Mouse (Mus musculus): ENCODE data around the gene Bmt2. TPM values are rescaled to one million over a fixed set of nuclear protein-coding genes. Genes with fewer than 3 reads are reported as not detected.

Gene Bmt2
- polyA plus RNA-seq (2012; rRNA removed), result 12.5 and 13.2 TPM in 2 replicates
- polyA plus RNA-seq (2014; fragmentation: Nextera tagmentation; extraction: Ambion mirVana), result 18.6 and 20.5 TPM in 2 replicates

- Histone ChIP-seq H3K27me3 (ENCODE audit: control insufficient read depth, insufficient read depth, low read length) (no peaks in the 10 kb centered on the region), H3K9ac (ENCODE audit: low read depth, low read length, severe bottlenecking) (peak within 1 kb of the TSS; percentile 92), H3K4me1 (ENCODE audit: control insufficient read depth, insufficient read depth, low read length) (peaks cover 6% of the 10 kb centered on the region; the same call in 1 of the 2 replicates), H3K4me3 (replicated peaks; ENCODE audit: low read length) (peak within 1 kb of the TSS; percentile 92), H3K4me2 (replicated peaks; ENCODE audit: low read depth, low read length, severe bottlenecking) (peak within 1 kb of the TSS; percentile 81), H3K36me3 (ENCODE audit: control insufficient read depth, insufficient read depth, low read length) (no peaks in the 10 kb centered on the region), H3K9me3 (ENCODE audit: control insufficient read depth, low read length) (no peaks in the 10 kb centered on the region), H3K27ac (replicated peaks; ENCODE audit: low read depth, low read length) (peak within 1 kb of the TSS; percentile 94)
- DNase-seq (ENCODE audit: low spot score) (peak; percentile 99), ATAC-seq (ENCODE audit: low FRiP score, low read depth) (peak; percentile 99)
- TF ChIP-seq POLR2A (IDR thresholded peaks at IDR 0.05; ENCODE audit: borderline replicate concordance, extremely low read depth, insufficient read depth, insufficient read length), result 0 out of 2 replicates have a peak, but pooled peaks have one; percentile 23
- 1% methylated on average over 30 of the region's 37 CpGs for WGBS
These were observed at the start of gene Bmt2 for GRCm38 (mm10) chr6:13677818-13678282. Bmt2 (minus strand) TSS chr6:13677966.

GRCm38 (mm10) chr6:13722166-13722565 lies 44.4 kb upstream of the Bmt2 start:
- no peaks in the 10 kb centered on the region for H3K27me3 ChIP-seq (ENCODE audit: control insufficient read depth, insufficient read depth, low read length)
- no peak overlapping the region for H3K27ac ChIP-seq (replicated peaks; ENCODE audit: low read depth, low read length)
- no peaks in the 10 kb centered on the region for H3K9me3 ChIP-seq (ENCODE audit: control insufficient read depth, low read length)
- ATAC-seq (ENCODE audit: low FRiP score, low read depth), result no peak
- no peak for DNase-seq (ENCODE audit: low spot score)
- no peak for TF ChIP-seq POLR2A (IDR thresholded peaks at IDR 0.05; ENCODE audit: borderline replicate concordance, extremely low read depth, insufficient read depth, insufficient read length)
- no peak overlapping the region for H3K9ac ChIP-seq (ENCODE audit: low read depth, low read length, severe bottlenecking)
- no peaks in the 10 kb centered on the region for H3K4me1 ChIP-seq (ENCODE audit: control insufficient read depth, insufficient read depth, low read length)
- H3K36me3 ChIP-seq (ENCODE audit: control insufficient read depth, insufficient read depth, low read length), result no peaks in the 10 kb centered on the region
- 90% methylated on average over 3 of the region's 3 CpGs for WGBS
- H3K4me3 ChIP-seq (replicated peaks; ENCODE audit: low read length), result no peak overlapping the region
- H3K4me2 ChIP-seq (replicated peaks; ENCODE audit: low read depth, low read length, severe bottlenecking), result no peak overlapping the region

- Histone ChIP-seq H3K4me1 (ENCODE audit: control insufficient read depth, insufficient read depth, low read length) (no peaks in the 10 kb centered on the region), H3K9me3 (ENCODE audit: control insufficient read depth, low read length) (no peaks in the 10 kb centered on the region), H3K36me3 (ENCODE audit: control insufficient read depth, insufficient read depth, low read length) (no peaks in the 10 kb centered on the region), H3K9ac (ENCODE audit: low read depth, low read length, severe bottlenecking) (no peak overlapping the region), H3K4me2 (replicated peaks; ENCODE audit: low read depth, low read length, severe bottlenecking) (no peak overlapping the region), H3K4me3 (replicated peaks; ENCODE audit: low read length) (no peak overlapping the region), H3K27ac (replicated peaks; ENCODE audit: low read depth, low read length) (no peak overlapping the region), H3K27me3 (ENCODE audit: control insufficient read depth, insufficient read depth, low read length) (no peaks in the 10 kb centered on the region)
- 81% methylated on average over 3 of the region's 3 CpGs for WGBS
- DNase-seq (ENCODE audit: low spot score), result no peak
- no peak for ATAC-seq (ENCODE audit: low FRiP score, low read depth)
- TF ChIP-seq POLR2A (IDR thresholded peaks at IDR 0.05; ENCODE audit: borderline replicate concordance, extremely low read depth, insufficient read depth, insufficient read length), result no peak
These were observed 37.1 kb upstream of the Bmt2 start for GRCm38 (mm10) chr6:13714867-13715266.

- ATAC-seq (ENCODE audit: low FRiP score, low read depth), result no peak
- TF ChIP-seq POLR2A (IDR thresholded peaks at IDR 0.05; ENCODE audit: borderline replicate concordance, extremely low read depth, insufficient read depth, insufficient read length), result no peak
- H3K9me3 ChIP-seq (ENCODE audit: control insufficient read depth, low read length), result no peaks in the 10 kb centered on the region
- no peak overlapping the region for H3K4me2 ChIP-seq (replicated peaks; ENCODE audit: low read depth, low read length, severe bottlenecking)
- no peaks in the 10 kb centered on the region for H3K36me3 ChIP-seq (ENCODE audit: control insufficient read depth, insufficient read depth, low read length)
- WGBS, result 79% methylated on average over 4 of the region's 4 CpGs
- no peaks in the 10 kb centered on the region for H3K27me3 ChIP-seq (ENCODE audit: control insufficient read depth, insufficient read depth, low read length)
- DNase-seq (ENCODE audit: low spot score), result no peak
- no peaks in the 10 kb centered on the region for H3K4me1 ChIP-seq (ENCODE audit: control insufficient read depth, insufficient read depth, low read length)
- no peak overlapping the region for H3K4me3 ChIP-seq (replicated peaks; ENCODE audit: low read length)
- no peak overlapping the region for H3K27ac ChIP-seq (replicated peaks; ENCODE audit: low read depth, low read length)
- H3K9ac ChIP-seq (ENCODE audit: low read depth, low read length, severe bottlenecking), result no peak overlapping the region
These were observed 19.1 kb upstream of the Bmt2 start for GRCm38 (mm10) chr6:13696882-13697281.

GRCm38 (mm10) chr6:13695103-13695845 lies 17.5 kb upstream of the Bmt2 start:
- ATAC-seq (ENCODE audit: low FRiP score, low read depth) (no peak), DNase-seq (ENCODE audit: low spot score) (no peak)
- Histone ChIP-seq H3K36me3 (ENCODE audit: control insufficient read depth, insufficient read depth, low read length) (no peaks in the 10 kb centered on the region), H3K4me3 (replicated peaks; ENCODE audit: low read length) (no peak overlapping the region), H3K27ac (replicated peaks; ENCODE audit: low read depth, low read length) (no peak overlapping the region), H3K9me3 (ENCODE audit: control insufficient read depth, low read length) (no peaks in the 10 kb centered on the region), H3K9ac (ENCODE audit: low read depth, low read length, severe bottlenecking) (no peak overlapping the region), H3K4me2 (replicated peaks; ENCODE audit: low read depth, low read length, severe bottlenecking) (no peak overlapping the region), H3K4me1 (ENCODE audit: control insufficient read depth, insufficient read depth, low read length) (no peaks in the 10 kb centered on the region), H3K27me3 (ENCODE audit: control insufficient read depth, insufficient read depth, low read length) (no peaks in the 10 kb centered on the region)
- 87% methylated on average over 2 of the region's 2 CpGs for WGBS
- no peak for TF ChIP-seq POLR2A (IDR thresholded peaks at IDR 0.05; ENCODE audit: borderline replicate concordance, extremely low read depth, insufficient read depth, insufficient read length)
